Mouse (Mus musculus) CH12.LX (cell line): ENCODE measurements around the gene Cst6. TPM values are rescaled to one million over a fixed set of nuclear protein-coding genes. Genes with fewer than 3 reads are reported as not detected.
A peak's percentile ranks its signal among the peaks of the same experiment; 100 is the strongest.

Source experiments
- DNase-seq: peaks from one replicate; pipeline ENCODE4 v3.0.0-alpha.2; 2013; ENCODE audit errors: extremely low read depth
- H3K27ac ChIP-seq: 2 replicates; pipeline ENCODE4 v1.5.1; 2012; ENCODE audit warnings: low read depth, mild to moderate bottlenecking, control low read depth, moderate library complexity; ENCODE audit not compliant: insufficient read depth
- H3K27me3 ChIP-seq: replicated peaks from 2 replicates; pipeline ENCODE3; 2012; ENCODE audit warnings: inconsistent platforms
- H3K36me3 ChIP-seq, 2 experiments: replicated peaks in 1 of 2; 2 replicates each; pipeline versions ENCODE3 to v1.6.1; 2012; ENCODE audit warnings: inconsistent platforms in 1 of 2, low read length in 1 of 2, mild to moderate bottlenecking in 1 of 2, mixed read lengths in 1 of 2, moderate library complexity in 1 of 2; ENCODE audit not compliant: control insufficient read depth in 1 of 2, insufficient read depth in 1 of 2
- H3K4me1 ChIP-seq, 2 experiments: 2 replicates each; pipeline ENCODE4 v1.6.1; 2012; ENCODE audit warnings: inconsistent platforms in 1 of 2, moderate library complexity in 1 of 2; ENCODE audit not compliant: insufficient read depth in 2 of 2, control insufficient read depth in 1 of 2
- H3K4me2 ChIP-seq: 2 replicates; pipeline ENCODE4 v1.6.1; 2012; ENCODE audit warnings: low read depth, mild to moderate bottlenecking, control low read depth; ENCODE audit not compliant: poor library complexity, insufficient read depth, severe bottlenecking
- H3K4me3 ChIP-seq, 3 experiments: fragments of 150-350 bp in 1 of 3; sonication (generic) in 1 of 3; replicated peaks in 1 of 3; 2 replicates each; pipeline versions ENCODE3 to v1.5.1; 2011 to 2012; ENCODE audit warnings: low read depth in 2 of 3, low read length in 2 of 3, mild to moderate bottlenecking in 2 of 3, moderate library complexity in 2 of 3, control low read depth in 1 of 3, improper control_type of control experiment in 1 of 3, inconsistent platforms in 1 of 3, mixed read lengths in 1 of 3; ENCODE audit not compliant: poor library complexity in 1 of 3
- H3K79me2 ChIP-seq: replicated peaks from 2 replicates; pipeline ENCODE4 v1.6.1; 2012; ENCODE audit warnings: mild to moderate bottlenecking, moderate library complexity; ENCODE audit not compliant: control insufficient read depth, poor library complexity, insufficient read depth, severe bottlenecking; ENCODE audit errors: extremely low read depth
- H3K9ac ChIP-seq: 2 replicates; pipeline ENCODE4 v1.6.1; 2012; ENCODE audit warnings: low read depth, mild to moderate bottlenecking, control low read depth, moderate library complexity; ENCODE audit not compliant: insufficient read depth
- H3K9me3 ChIP-seq: replicated peaks from 2 replicates; pipeline ENCODE3; 2012; ENCODE audit warnings: low read length, inconsistent platforms, mixed read lengths
- CHD2 ChIP-seq: IDR thresholded peaks from 2 replicates; pipeline ENCODE4 v1.6.1; 2011; ENCODE audit warnings: low read length, improper control_type of control experiment
- CTCF ChIP-seq, 2 experiments: IDR thresholded peaks in 1 of 2; conservative IDR thresholded peaks in 1 of 2; 2 replicates each; pipeline ENCODE4 v1.5.1; 2011 to 2012; ENCODE audit warnings: low read depth in 2 of 2, low read length in 2 of 2, improper control_type of control experiment in 1 of 2, inconsistent platforms in 1 of 2, mild to moderate bottlenecking in 1 of 2, moderate library complexity in 1 of 2
- EP300 ChIP-seq: IDR thresholded peaks from 2 replicates; pipeline ENCODE4 v1.6.1; 2011; ENCODE audit warnings: low read length, improper control_type of control experiment
- ETS1 ChIP-seq: conservative IDR thresholded peaks from 2 replicates; pipeline ENCODE4 v1.6.1; 2012; ENCODE audit warnings: low read depth, mild to moderate bottlenecking, inconsistent platforms, low read length, improper control_type of control experiment, moderate library complexity
- IRF4 ChIP-seq: IDR thresholded peaks from 2 replicates; pipeline ENCODE4 v1.6.1; 2014; ENCODE audit warnings: low read depth, mild to moderate bottlenecking, inconsistent platforms, low read length, improper control_type of control experiment
- JUN ChIP-seq: IDR thresholded peaks from 2 replicates; pipeline ENCODE4 v1.6.1; 2011; ENCODE audit warnings: low read depth, mild to moderate bottlenecking, low read length, improper control_type of control experiment, moderate library complexity; ENCODE audit not compliant: insufficient read depth
- MAZ ChIP-seq: IDR thresholded peaks from 2 replicates; pipeline ENCODE4 v1.6.1; 2012; ENCODE audit warnings: low read depth, mild to moderate bottlenecking, inconsistent platforms, low read length, improper control_type of control experiment, moderate library complexity
- MEF2A ChIP-seq: IDR thresholded peaks from 2 replicates; pipeline ENCODE4 v1.6.1; 2014; ENCODE audit warnings: low read depth, mild to moderate bottlenecking, inconsistent platforms, low read length, improper control_type of control experiment, borderline replicate concordance
- MYC ChIP-seq: IDR thresholded peaks from 2 replicates; pipeline ENCODE4 v1.6.1; 2011; ENCODE audit warnings: low read depth, mild to moderate bottlenecking, improper control_type of control experiment, low read length
- RAD21 ChIP-seq: IDR thresholded peaks from 2 replicates; pipeline ENCODE4 v1.6.1; 2011; ENCODE audit warnings: low read depth, mild to moderate bottlenecking, low read length, improper control_type of control experiment, moderate library complexity
- SIN3A ChIP-seq: IDR thresholded peaks from 2 replicates; pipeline ENCODE4 v1.6.1; 2012; ENCODE audit warnings: low read length, improper control_type of control experiment, inconsistent platforms
- SMC3 ChIP-seq: IDR thresholded peaks from 2 replicates; pipeline ENCODE4 v1.6.1; 2011; ENCODE audit warnings: low read depth, low read length, improper control_type of control experiment
- TBP ChIP-seq: conservative IDR thresholded peaks from 2 replicates; pipeline ENCODE4 v1.6.1; 2011; ENCODE audit warnings: low read depth, low read length, improper control_type of control experiment
- USF2 ChIP-seq: conservative IDR thresholded peaks from 2 replicates; pipeline ENCODE4 v1.6.1; 2011; ENCODE audit warnings: low read depth, low read length, improper control_type of control experiment
- dilution Hi-C: fragments of 300-500 bp; cut with MboI; formaldehyde crosslinking; loops from 2 replicates; pipeline ENCODE4 v1.14.3; 2020; ENCODE audit warnings: low sequenced_read_pairs; ENCODE audit not compliant: extremely low pct_unique_long_range_greater_than_20kb, extremely low pct_ligation_motif_present
- in situ Hi-C: fragments of 300-500 bp; cut with MboI; formaldehyde crosslinking; loops from 3 replicates; pipeline ENCODE4 v1.14.3; 2019; ENCODE audit warnings: low sequenced_read_pairs, low pct_ligation_motif_present, low pct_unique_long_range_greater_than_20kb, mixed read lengths
- polyA plus RNA-seq: library from polyadenylated mRNA; unstranded; fragments of >175 nt; gene quantifications from 2 replicates; pipeline ENCODE4 v1.2.1, GENCODE M21; 2012; ENCODE audit warnings: low read depth; ENCODE audit not compliant: insufficient read length
- total RNA-seq, 2 experiments: library from RNA; depleted of rRNA; stranded (reverse); fragments of 300-350 nt in 1 of 2; fragments of >200 nt in 1 of 2; gene quantifications; 2 replicates each; pipeline ENCODE4 v1.2.3; 2012 to 2014

The Cst6 gene
- total and polyA plus RNA-seq, 3 experiments = 1.9 TPM; not detected in 2

DNA sequence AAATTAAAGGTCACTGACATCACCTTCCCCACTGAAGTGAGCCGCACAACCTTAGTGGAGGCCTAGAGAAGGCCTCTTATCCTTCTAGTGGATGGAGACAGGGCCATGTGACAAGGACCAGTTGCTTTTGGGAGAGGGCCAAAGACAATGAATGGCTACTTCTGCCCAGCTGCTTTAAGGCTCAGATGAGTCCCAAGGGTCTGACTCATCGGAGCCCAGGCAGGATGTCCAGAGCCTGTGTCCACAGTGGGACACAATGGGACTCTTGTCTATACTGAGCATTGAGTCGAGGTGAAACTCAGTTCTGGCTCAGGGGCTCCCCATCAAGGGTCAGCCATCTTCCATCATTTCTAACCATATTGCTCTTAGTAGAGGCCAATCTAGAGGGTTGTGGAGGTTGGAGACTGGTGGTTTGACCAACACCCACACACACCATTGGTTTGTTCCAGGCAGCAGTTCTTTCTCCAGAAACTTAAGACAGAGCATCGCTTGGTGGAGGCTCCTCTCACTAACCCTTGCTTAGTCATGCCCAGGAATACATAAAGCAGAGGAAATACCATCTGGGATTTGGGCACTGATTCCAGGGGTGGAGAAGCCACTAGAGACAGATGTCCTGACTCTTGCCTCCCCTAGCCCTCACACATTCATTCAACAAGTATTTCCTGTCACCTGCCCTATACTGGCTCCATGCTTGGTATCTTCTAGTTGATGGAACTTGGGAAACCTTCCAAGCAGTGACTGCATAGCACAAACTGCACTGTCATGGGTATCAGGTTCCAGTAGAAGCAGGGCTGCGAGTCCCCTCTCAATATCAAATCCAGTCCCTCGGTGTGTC is 3.9 kb downstream of the Cst6 start:
- Histone ChIP-seq H3K36me3 (no peaks in the 10 kb centered on the region), H3K27me3 (peaks cover 3% of the 10 kb centered on the region), H3K9ac (no peak overlapping the region), H3K4me3 (no peak overlapping the region), H3K4me1 (peaks cover 5 to 18% of the 10 kb centered on the region in 2 experiments), H3K27ac (no peak overlapping the region), H3K9me3 (no peaks in the 10 kb centered on the region), H3K79me2 (no peaks in the 10 kb centered on the region), H3K4me2 (no peak overlapping the region)
- DNase-seq = no peak
- dilution Hi-C loops = no loop called here
- in situ Hi-C loops = no loop called here
- TF ChIP-seq MYC = no peak
- no peak for TF ChIP-seq IRF4
- TF ChIP-seq TBP = no peak
- no peak for TF ChIP-seq USF2
- no peak for TF ChIP-seq MEF2A
- no peak for TF ChIP-seq EP300
- TF ChIP-seq MAZ = no peak
- TF ChIP-seq JUN = no peak
- TF ChIP-seq SIN3A = no peak

DNA sequence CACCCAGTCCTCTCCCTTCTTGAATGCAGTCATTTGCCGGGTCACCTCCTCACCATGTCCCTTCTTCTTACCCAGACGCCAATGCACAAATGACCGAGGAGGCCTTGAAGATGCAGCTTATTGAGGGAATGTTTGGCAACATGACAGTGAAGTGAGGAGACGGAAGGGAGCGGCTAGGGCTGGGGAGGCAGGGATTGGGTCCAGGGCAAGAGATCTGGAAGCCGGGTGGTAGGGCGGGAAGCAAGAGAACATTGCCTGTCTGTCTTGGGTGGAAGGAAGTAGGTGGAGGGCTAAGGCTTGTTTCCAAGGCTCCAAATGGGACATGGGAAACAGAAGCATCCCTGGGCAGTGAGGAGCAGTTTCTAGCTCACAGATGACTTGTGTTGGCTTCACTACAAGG is 8.0 kb downstream of the Cst6 start:
- TF ChIP-seq ETS1 = no peak
- no peak for TF ChIP-seq SMC3
- TF ChIP-seq CHD2 = no peak
- no peak for TF ChIP-seq MAZ
- Histone ChIP-seq H3K4me3 (no peak overlapping the region), H3K9ac (no peak overlapping the region), H3K9me3 (no peaks in the 10 kb centered on the region), H3K4me2 (no peak overlapping the region), H3K27ac (no peak overlapping the region), H3K4me1 (peaks cover 0 to 4% of the 10 kb centered on the region in 2 experiments; a peak in 1 of 4 replicates), H3K79me2 (no peaks in the 10 kb centered on the region), H3K27me3 (peaks cover 3% of the 10 kb centered on the region), H3K36me3 (no peaks in the 10 kb centered on the region)
- dilution Hi-C loops (no loop called here), in situ Hi-C loops (no loop called here)
- no peak for DNase-seq

DNA sequence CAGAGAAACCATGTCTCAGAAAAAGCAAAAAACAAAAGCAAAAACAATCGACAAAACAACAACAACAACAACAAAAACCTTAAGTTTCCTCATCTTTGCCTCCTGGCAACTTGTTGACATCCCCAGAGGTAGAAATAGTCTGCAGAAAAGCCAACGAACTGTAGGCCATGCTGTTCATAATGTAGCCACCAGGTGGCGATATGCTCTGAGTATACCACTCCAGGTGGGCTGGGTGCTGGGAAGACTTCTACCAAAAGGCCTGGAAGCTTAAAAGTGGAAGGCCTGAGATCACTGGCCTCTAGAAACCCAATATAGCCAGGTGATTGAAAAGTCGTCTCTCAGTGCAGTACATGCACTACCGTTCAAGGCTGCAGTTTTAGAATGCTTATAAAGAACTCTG is 11.4 kb downstream of the Cst6 start:
- Histone ChIP-seq H3K27ac (no peak overlapping the region), H3K4me1 (peaks cover 0 to 4% of the 10 kb centered on the region in 2 experiments; a peak in 1 of 4 replicates), H3K4me3 (no peak overlapping the region), H3K9me3 (no peaks in the 10 kb centered on the region), H3K79me2 (no peaks in the 10 kb centered on the region), H3K9ac (no peak overlapping the region), H3K27me3 (peaks cover 3% of the 10 kb centered on the region), H3K4me2 (no peak overlapping the region), H3K36me3 (no peaks in the 10 kb centered on the region)
- DNase-seq = peak; percentile 80
- in situ Hi-C loops = loop anchor here (5.0 kb wide), 2 partner anchors 36 to 64 kb away; partner anchors contain the start of gene Tsga10ip
- dilution Hi-C loops = no loop called here
- TF ChIP-seq CTCF (conservative IDR thresholded peaks at IDR 0.05 in 1 of 2, IDR thresholded peaks at IDR 0.05 in 1 of 2; ENCODE audit: low read depth in 2 of 2, low read length in 2 of 2) (peak; percentile 93 to 97), MEF2A (no peak), RAD21 (peak; percentile 77), MYC (0 out of 2 replicates have a peak, but pooled peaks have one; percentile 56), SIN3A (no peak), SMC3 (peak; percentile 92)
